Mouse (Mus musculus) kidney, adult 2 months (tissue): ENCODE results near the gene Pno1.

ENCODE experiments used
- CTCF ChIP-seq: fragments of 200-500 bp; conservative IDR thresholded peaks from 2 replicates; pipeline ENCODE4 v1.5.1; 2011; ENCODE audit warnings: low read depth, mild to moderate bottlenecking, control low read depth, low read length, moderate library complexity, mixed read lengths; ENCODE audit not compliant: insufficient read depth, insufficient read length
- POLR2A ChIP-seq: fragments of 200-500 bp; IDR thresholded peaks from one replicate; pipeline ENCODE4 v1.6.1; 2011; ENCODE audit warnings: low read depth, low read length, control low read depth

- TF ChIP-seq POLR2A (no peak), CTCF (no peak)
Measured at GRCm38 (mm10) chr11:17169262-17169661, 42.1 kb downstream of the Pno1 start.
